Mouse (Mus musculus) urinary bladder, postnatal 10 days (tissue): ENCODE results near the gene Gm10647.
"Not testable (repeated sequence)": the region's sequence is repeated elsewhere in the genome, so short reads cannot be mapped to it uniquely, and the experiment has no call there.

Source experiments
- DNase-seq: peaks from one replicate; pipeline ENCODE4 v3.0.0; 2022; ENCODE audit warnings: low spot score

Gm10647 gene

DNA sequence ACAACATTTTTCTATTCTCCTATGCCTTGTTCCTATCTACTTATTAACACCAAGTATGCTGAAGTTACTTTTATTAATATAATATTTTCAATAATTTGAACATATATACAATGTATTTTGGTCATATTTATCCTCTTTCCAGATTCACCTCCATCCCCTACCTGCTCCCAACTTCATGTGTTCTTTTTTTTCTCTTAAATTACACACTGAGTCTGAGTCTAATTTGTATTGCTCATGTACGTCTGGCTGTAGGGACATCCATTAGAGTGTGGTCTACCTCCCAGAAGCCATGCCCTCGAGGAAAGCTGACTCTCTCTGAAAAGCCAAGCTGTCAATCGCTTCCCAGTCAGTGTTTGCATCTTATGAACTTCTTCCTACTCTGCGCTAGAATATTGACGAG lies at the start of gene Gm10647:
Gm10647 (plus strand) TSS at position 301 of the 400 bp plus-strand sequence.
- no peak for DNase-seq

DNA sequence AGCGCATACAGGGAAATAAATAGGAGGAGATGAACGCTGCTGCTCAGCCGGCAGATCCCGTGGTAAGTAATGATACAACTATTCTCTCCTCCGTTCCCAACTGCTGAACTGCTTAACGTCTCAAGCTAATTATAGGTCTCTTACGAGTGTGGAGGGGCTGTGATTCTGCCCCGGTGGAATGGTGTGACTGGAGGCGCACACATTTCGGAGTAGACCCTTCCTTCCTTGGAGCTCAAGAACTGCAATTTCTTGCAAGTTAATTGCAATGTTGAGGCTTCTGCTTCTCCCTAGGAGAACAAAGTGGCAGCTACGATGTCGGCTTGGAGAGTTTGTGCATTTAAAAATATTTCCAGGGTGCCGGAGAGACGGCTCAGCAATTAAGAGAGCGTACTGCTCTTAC lies 48.4 kb upstream of the Gm10647 start:
- no peak for DNase-seq

DNA sequence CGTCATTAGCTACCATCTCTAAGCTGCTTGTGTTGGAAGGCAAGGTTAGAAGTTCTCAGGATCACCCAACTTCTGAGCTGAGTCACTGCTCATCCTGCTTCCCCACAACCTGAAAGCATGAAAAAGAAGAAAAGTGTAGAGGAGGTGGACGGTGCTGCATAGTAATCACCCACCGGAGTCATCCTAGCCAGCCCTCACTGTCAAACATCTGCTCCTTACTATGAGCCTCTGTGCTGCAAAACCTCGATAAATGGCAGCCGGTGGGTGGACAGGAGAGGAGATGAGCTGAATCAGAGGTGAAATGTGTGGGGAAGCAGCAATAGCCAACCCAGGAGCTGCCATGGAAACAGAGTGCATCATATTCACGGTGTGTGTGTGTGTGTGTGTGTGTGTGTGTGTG lies 44.0 kb upstream of the Gm10647 start:
- DNase-seq = no peak

DNA sequence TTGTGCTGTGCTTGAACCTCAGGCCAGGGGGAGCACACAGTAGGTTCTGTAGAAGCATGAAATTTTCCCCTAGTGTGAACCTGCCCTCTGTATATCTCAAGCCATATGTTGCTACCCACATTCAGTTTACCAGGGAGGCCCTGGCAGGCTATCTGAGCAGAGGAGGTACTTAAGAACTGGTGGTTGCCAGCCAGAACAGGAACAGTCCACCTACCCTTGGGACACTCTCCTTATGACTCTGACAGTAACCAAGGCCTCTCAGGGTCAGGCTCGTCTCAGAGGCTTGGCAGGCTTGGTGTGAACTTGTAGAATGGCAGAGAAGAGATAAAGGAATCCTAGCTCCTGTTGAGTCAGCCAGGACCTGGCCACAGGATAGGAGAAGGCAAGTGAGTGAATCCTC lies 35.8 kb upstream of the Gm10647 start:
- no peak for DNase-seq

DNA sequence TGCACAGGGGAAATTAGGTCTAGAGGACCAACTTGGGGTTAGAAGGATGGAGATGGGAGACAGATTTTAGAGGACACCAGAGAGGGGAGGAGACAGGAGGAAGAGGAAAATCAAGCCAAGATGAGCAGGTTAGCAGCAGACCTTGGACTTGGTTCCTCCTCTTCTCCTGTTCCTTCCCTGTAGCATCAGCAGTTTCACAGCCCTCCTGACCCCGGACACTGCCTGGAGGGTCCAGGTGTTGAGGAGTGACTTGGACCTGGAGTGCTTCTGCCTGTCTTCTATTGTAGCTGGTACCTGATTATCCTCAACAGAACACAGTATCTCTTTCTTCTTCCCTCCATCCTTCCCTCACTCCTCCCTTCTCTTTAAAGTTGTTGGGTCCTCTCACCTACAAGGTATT lies 28.1 kb upstream of the Gm10647 start:
- DNase-seq = no peak

DNA sequence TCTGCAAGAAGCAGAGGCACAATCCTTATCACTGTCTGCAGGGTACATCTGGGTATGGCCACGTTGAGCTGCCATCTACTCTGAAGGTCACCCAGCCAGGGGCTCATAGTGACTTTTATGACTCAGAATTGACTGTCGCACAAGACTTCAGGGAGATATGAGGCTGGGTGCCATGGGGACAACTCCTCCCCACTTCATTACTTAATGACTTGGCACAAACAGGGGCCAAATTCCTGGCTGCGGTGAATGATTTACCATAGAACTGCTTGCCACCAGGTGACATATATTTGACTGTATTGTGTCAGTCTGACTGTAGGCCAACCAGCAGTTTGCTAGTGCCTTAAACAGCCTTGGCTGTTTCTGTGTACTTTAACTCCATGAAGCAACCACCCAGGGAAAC lies 27.6 kb upstream of the Gm10647 start:
- DNase-seq = no peak

DNA sequence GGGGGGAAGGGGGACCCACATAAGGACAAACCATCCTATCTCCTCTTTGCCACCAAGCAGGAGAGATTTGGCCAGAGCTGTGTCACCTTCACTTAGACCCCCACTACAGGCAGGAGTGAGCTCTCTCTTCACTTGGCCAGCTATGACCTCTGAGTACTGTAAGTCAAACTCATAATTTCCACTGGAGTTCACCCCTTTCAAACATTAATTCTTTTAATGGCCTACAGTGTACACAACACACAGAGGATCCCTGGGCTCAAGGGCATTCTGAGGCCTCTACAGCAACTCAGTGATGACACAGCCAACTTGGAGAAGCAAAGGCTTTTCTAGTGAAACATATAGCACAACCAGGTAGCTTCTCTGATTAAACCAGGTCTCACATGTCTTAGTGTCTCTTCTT lies 26.1 kb upstream of the Gm10647 start:
- no peak for DNase-seq

DNA sequence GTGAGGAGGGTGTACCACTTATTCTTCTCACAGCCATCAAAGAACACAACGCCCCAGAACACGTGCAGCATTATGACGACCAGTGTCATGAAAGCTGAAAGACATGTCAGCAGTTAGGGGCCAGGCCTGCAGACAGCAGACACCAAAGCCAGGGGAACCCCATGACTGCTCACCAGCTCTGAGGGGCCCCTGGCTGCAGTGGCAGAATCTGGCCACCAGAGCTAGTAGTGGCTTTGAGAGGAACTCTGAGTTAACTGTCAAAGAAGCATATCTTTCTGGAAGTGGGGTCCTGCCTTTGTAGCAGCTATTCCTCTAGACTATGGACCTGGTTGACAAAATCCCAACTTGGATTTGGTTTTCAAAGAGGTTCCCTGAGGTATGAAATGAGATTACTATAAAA lies 12.3 kb upstream of the Gm10647 start:
- not testable (repeated sequence) for DNase-seq

DNA sequence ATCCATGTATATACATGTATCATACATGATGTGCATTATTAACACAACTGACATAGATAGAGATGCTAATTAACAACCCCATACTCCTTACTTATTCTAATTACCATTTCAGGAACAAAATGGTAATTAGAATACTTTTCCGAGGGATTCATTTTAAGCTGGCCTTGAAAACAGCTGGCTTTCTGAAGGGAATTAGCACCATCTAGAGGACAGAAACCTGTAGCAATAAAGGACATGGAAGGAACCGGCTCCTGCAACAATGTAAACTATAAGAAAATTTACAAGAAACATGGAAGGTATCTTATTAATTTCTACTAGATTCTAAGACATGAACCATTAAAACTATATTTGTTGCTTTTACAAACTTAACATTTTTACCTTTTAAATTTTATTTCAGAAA lies 9.0 kb upstream of the Gm10647 start:
- no peak for DNase-seq

DNA sequence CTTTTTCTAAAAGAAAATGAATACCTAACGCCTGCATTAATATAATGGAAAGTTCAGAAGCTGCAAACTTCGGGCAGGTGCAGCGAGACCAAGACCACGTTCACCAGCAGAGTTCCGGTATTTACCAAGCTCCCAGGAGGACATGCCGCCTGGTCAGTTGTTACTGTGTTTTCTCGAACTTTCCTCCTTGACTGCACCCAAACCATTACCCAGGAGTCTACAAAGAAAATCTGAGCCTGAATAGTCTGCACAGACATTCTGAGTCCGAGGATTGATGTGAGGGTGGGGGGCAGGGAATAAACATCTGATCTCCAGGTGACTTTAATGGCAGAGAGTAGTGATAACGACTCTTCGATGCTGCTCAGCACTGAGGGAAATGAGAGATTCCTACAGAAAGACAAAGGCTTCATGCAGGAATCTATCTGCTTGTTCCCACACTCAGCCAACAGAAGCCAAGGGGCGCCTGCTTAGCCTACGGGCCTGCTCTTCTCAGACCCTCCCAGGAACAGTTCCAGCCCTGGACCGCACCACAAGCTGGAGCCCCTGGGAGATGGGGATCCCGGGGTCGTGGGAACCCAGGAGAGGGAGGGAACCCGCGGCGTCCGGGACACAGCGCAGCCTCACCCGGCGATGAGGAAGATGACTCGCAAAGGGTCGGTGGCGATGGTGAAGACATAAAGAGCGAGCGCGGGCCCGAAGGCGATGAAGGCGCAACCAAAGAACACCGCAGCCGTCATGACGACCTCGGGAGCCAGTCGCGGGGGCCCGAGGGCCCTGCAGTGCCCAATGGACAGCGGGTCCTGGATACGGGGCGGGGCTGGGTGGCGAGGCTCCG lies 2.0 kb upstream of the Gm10647 start:
- no peak for DNase-seq

DNA sequence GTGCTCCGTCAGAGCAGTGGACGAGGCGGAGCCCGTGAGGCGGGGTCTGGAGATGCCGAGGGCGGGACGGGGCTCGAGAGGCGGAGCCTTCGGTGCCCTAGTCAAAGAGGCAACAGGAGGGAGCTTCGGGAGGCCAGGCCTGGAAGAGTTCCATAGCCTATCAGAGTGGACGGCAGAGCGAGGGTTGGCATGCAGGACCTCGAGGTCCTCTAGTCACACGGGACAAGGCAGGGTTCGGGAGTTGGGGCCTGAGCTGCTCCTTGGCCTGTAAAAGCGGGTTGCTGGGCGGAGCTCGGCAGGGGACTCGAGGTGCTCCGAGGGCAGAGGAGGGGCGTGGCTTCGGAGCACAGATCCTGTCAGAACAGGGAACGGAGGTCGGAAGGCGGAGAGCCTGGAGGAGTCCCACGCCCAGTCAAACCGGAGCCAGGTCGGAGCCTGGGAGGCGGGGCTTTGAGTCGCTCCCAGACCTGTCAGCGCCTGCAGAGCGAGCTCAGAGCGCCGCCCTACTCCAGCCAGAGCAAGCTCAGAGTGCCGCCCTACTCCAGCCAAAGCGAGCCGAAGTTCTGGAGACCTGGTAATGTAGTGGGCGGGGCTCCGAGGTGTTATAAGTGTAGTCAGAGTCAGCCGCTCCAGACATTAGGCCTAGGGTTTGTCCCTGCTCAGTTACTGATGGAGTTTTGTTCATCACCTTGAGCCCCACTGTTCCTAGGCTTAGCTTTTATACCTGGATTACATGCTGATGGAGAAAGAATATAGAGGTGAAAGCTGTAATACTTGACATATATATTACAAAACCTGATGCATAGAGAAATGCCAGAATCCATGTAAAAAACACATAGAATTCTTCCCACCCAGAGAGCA lies 1.1 kb upstream of the Gm10647 start, which contains the start of gene Aph1b:
Aph1b (minus strand) TSS at position 27 of the 861 bp plus-strand sequence.
- peak; percentile 86 for DNase-seq

DNA sequence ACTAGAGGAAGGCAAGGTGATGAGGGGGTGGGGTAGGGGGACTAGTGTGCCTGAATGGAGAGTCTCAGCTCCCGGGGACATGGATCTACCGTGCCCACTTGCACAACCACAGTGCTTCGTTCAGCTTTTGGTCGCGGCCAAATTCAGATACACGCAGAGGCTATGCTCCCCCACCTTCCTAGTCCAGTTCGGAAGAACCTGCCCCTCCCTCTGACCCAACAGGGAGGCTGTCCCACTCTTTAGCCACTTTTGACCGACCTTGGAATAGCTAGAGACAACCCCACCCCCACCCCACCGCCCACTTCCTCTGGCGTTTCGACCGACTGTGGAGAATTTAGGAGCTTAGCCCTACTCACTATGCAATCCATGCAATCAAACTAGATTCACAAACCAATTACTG lies 5.1 kb downstream of the Gm10647 start:
- no peak for DNase-seq

DNA sequence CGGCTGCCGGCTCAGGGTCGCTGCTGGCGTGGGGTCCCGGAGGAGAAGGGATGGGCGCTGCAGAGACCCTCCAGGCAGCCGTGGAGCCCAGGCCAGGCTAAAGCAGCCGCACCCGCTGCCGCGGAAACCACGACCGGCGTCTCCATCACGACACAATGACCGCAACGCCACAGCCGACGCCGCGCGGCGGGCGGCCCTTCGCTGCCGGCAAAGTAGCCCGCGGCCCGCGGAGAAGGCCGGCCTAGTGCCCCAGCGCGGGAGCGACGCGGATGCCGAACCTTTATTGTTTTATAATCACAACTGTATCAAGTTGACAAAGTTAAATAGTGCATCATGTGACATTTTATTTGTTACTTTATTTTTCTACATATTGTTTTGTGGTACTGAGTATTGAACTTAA lies 9.1 kb downstream of the Gm10647 start:
- not testable (repeated sequence) for DNase-seq

DNA sequence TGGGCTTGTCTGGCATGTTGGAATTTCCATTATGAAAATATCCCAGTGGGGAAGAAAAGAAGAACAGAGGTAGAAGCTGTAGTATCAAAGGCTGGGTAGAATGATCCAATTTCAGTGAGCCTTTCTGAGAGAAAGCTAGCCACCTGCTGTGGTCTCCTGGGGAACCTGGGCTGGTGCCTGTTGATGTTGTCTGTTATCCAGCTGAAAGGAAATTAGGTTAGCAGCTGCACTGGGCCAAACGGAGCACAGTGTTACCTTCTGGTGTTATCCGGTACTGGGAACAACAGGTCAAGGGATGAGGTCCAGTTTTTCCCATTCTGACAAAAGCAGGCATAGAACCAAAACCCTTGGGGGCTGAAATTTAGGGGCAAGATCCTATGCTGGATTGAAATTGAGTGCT lies 16.6 kb downstream of the Gm10647 start:
- no peak for DNase-seq

DNA sequence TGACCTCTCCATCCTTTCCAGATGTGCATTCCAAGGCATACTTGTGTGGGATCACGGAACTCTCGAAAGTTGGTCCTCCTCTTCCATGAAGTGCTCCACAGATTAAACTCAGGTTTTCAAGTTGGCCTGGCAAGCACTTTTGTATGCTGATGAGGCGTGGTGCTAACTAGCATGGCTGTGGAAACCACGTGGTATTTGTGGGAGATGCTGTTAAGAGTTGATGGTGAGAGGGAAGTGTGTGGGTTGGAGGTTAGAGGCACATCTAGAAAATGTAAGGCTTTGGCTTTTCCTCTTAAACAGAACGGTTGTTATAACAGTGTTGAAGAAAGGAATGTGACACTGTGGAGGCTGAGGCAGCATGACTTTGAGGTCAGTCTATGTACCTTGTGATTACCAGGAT lies 24.2 kb downstream of the Gm10647 start:
- DNase-seq = no peak

DNA sequence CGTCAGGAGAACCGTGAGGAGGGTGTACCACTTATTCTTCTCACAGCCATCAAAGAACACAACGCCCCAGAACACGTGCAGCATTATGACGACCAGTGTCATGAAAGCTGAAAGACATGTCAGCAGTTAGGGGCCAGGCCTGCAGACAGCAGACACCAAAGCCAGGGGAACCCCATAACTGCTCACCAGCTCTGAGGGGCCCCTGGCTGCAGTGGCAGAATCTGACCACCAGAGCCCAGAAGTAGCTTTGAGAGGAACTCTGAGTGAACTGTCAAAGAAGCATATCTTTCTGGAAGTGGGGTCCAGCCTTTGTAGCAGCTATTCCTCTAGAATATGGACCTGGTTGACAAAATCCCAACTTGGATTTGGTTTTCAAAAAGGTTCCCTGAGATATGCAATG lies 25.4 kb downstream of the Gm10647 start:
- DNase-seq = not testable (repeated sequence)

DNA sequence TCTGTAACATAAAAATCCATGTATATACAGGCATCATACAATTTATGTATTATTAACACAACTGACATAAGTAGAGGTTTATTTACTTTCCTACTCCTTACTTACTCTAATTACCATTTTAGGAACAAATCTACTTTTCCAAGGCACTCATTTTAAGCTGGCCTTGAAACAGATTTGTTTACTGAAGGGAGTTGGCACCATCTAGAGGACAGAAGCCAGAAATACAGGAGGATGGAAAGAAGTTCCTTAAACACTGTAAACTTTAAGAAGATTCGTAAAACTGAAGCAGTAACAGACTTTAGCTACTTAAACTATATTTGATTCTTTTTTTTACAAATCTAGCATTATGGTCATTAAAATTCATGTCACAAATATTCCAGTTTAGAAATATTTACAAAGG lies 29.2 kb downstream of the Gm10647 start:
- no peak for DNase-seq

DNA sequence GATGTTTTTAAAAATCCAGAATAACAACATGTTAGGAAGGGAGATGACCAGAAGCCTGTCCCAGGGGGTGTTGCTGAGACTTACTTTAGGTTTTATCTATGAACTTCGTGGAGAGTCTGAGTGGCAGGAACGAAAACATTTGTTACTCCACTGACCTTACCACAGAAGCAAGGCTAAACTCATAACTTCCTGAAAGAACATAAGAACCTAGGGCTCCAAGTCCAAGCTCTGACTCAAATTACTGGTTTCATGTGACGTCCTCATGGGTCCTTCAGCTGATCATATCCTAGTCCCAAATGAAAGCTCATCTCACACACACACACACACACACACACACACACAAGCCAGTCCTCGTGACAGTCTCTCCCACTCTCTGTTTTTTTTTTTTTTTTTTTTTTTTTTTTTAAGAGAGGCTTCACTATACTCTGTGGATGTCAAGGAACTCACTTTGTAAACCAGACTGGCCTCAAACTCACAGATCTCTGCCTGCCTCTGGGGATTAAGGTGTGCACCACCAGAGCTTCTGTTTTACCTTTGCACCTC lies 35.6 kb downstream of the Gm10647 start:
- DNase-seq = no peak

DNA sequence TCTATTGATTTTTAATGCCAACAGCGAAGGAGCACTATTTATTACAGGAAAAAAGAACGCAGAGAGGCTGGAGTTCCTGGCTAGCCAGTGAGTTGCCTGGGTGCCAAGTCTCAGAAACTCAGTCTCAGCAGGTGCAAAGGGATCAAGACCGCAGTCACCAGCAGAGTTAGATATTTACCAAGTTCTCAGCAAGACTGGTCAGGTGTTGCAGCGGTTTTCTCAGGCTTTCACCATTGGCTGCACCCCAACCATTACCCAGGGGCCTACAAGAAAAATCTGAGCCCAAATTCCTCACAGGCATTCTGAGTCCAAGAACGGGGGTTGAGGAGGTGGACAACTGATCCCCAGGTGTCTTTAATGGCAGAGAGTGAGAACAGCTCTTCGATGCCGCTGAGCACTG lies 37.0 kb downstream of the Gm10647 start:
- DNase-seq = no peak

DNA sequence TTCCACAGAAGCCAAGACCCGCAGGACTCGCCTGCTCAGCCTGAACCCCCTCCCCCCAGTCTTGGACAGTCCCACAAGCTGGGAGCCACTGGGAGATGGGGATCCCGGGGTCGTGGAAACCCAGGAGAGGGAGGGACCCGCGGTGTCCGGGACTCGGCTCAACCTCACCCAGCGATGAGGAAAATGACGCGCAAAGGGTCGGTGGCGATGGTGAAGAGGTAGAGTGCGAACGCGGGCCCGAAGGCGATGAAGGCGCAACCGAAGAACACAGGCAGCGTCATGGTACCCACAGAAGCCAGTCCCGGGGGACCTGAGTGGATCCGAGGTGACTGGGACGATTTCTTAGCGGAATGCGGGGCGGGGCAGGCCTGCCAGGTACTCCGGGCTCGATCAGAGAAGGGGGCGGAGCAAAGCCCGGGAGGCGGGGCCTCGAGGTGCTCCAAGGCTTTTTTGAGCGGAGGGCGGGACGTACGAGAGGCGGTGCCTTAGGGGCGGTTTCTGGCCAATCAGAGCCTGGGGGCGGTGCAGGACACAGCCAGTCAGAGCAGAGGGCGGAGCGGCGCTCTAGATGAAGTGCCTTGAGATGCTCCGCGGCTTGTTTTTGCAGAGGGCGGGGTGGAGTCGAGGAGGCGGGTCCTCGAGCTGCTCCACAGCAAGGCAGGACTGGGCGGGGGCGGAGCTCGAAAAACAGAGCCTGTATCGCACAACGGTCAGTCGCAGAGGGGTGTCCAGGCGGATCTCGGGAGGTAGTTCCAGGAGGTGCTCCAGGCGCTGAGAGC lies 37.7 kb downstream of the Gm10647 start, which contains the start of gene Aph1c:
Aph1c (minus strand) TSS at position 409 of the 779 bp plus-strand sequence.
- DNase-seq = peak; percentile 90

DNA sequence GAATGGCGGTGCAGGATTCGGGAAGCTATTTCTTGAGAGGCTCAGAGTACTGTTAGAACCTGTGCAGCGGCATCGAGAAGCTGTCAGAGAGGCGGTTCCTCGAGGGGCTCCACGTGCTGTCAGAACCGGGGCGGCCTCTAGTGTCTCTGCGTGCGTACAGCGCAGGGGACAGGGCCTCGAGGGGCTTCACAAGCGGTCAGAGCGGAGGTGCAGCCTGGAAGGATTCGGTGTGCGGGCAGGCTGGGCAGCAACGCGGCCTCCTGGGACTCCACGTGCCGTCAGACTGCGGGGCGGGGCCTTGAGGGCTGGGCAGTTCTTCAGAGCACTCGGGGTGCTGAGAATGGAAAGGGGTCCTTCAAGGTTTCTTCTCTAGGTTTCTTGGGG lies 38.2 kb downstream of the Gm10647 start:
- no peak for DNase-seq

DNA sequence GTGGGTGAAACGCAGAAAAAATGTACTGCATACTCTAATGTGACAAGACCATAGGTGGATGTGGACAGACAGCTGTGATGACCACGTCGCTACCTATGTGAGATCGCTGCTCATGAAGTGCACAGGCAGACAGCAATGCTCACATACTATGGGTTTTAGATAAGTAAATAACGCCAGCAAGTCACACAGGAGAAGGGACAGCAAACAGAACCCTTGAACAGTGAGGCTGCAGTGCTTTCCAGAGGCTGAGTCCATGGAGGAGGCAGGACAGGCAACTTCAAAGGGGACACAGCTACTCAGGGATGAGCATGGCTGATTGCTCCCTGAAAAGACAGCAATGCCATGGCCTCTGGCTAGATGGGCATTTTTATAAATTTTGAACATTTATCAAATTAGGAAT lies 50.0 kb downstream of the Gm10647 start:
- DNase-seq = no peak
